Mouse (Mus musculus) spleen, adult 18-20 months (tissue): ENCODE results near the gene Apoa1.

ENCODE experiments used
- DNase-seq, 2 experiments: peaks; one replicate each; pipeline ENCODE4 v3.0.0; 2022; ENCODE audit warnings: mixed read lengths in 2 of 2

Gene Apoa1

DNA sequence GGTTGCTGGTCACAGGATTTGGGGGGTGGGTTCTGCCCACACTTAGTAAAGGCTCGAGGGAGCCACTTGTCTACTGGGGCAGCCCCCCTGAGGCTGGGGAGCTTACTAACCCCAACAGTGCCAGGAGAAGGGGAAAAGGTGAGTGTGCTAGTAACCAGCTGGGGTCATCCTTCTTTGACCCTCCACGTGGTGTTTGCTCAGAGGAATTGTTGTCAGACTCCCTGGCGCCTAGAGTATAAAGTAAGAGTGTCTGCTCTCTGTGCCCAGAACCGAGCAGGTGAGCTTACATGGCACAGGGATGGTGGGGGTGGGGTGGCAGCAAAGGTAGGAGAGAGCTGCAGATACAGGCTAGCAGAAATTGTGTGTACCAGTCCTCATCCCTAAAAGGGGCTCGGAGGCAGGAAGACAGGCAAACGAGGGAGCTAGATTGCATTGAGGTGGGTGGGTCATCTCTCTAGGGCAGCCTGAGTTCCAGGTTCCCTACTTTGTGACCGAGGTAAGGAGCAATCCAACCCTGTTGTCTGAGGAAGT lies 40.0 kb downstream of the Apoa1 start, which contains the start of gene Apoa5:
Apoa5 (plus strand) TSS at position 291 of the 531 bp plus-strand sequence.
- no peak for DNase-seq

DNA sequence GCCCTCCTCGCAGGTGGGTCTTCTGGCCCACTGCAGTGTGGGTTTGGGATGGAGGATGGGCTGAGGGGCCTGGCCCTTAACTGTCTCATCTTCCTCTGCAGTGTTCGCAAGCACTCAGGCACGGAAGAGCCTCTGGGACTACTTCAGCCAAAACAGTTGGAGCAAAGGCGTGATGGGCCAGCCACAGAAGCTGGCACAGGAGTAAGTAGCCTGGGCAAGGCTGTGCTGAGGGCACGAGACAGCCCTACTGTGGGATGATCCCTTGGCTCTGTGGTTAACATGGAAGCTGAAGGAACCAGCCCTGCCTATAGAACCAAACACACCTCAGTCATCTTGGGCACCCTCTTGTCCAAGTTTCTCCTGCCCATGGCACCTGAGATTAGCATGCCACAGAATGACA lies 40.7 kb downstream of the Apoa1 start:
- no peak for DNase-seq

DNA sequence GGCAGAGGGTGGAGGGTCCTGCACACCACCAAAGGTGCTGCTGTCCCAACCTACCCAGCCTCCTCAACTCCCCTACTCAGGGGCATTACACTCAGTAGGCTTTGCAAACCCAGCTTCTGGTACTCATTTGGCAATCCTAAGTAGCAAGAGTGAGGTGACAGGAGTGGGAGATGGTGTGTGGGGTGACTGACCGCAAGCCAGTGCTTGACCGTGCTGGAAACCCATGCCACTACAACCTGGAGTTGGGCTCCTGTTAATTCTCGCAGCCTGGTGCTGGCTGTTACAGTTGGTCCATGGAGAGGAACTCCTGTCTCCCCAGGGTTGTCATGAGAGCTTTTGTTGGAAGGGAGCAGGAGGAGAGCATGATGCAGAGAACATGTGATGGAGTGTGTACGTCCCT lies 42.4 kb downstream of the Apoa1 start:
- no peak for DNase-seq

DNA sequence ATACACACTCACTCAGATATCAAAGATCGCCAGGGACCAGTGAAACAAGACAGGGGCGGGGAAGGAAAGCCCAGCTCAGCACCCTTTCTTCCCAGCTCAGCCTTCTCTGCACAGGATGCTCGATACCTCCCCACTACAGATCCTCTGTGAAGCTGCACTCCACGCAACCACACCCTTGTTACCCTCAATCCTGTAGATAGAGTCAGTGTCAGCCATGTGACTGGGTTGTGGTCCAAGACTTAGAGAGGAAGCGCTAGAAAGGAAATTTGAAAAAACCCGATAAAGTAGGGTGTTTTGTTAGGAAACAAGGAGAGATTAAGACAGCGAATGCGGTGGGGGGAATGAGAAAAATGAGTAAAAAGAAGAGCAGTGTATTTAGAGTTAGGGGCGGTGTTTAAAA lies 43.7 kb downstream of the Apoa1 start:
- DNase-seq, result no peak

DNA sequence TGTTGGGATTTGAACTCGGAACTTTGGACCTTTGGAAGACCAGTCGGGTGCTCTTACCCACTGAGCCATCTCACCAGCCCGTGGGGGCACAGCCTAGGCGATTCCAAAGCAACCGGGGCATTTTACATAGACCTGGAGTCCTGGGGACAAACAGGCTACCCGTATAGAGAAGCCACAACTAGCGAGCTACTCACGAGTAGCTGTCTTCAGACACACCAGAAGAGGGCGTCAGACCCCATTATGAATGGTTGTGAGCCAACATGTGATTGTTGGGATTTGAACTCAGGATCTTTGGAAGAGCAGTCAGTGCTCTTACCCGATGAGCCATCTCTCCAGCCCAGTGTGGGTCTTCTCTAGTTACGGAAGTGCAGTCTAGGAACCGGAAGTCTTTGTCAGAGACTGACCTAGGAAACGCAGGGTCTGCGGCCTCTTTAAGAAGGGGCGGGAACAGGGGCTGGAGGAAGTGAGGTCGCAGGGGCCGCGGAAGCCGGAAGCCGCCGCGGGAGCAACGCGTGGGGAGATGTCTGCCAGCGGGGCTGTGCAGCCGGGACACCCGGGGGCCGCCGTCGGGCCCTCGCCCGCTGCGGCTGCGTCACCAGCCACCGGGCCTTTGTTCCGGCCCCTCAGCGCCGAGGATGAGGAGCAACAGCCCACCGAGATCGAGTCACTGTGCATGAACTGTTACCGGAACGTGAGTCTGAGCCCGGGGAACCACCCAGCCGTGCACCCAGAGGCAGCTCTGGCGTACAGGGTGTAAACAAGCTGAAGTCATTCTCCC lies 44.5 kb downstream of the Apoa1 start, which contains the start of gene Zpr1:
Zpr1 (plus strand) TSS at position 388 of the 778 bp plus-strand sequence.
- DNase-seq, result peak; percentile 79 to 82

DNA sequence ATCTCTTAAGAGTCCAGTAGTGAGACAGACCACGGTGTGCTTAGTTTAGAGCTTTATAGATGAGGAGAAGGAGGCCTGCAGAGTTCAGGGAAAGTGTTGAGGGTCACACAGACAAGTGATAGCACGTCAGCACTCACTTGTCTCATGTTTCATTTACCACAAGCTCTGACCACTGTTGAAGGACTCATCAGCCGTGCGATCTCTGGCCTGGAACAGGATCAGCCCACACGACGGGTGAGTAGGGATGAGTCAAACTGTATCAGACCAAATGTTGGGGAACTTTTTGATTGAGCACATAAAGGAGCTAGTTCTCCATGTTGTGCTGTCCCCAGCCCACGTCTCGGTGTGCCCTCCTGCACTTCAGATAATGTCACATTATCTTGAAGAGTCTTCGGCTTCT lies 46.1 kb downstream of the Apoa1 start:
- no peak for DNase-seq
